Mouse (Mus musculus) midbrain, embryonic 13.5 days (tissue): ENCODE measurements around the gene Scel. TPM values are rescaled to one million over a fixed set of nuclear protein-coding genes. Genes with fewer than 3 reads are reported as not detected.

Experiments
- ATAC-seq: fragments of 200-750 bp; cut with Nextera tagmentation; 2 replicates; pipeline ENCODE4 v1.8.0; 2017; ENCODE audit warnings: mild to moderate bottlenecking, moderate TSS enrichment, moderate library complexity
- H3K27ac ChIP-seq: fragments of 300-500 bp; sonication (generic); 2 replicates; pipeline ENCODE4 v1.5.1; 2015; ENCODE audit warnings: inconsistent platforms, mild to moderate bottlenecking, moderate library complexity
- H3K27me3 ChIP-seq: fragments of 300-500 bp; sonication (generic); 2 replicates; pipeline ENCODE4 v1.6.1; 2015; ENCODE audit warnings: mild to moderate bottlenecking, inconsistent platforms
- H3K36me3 ChIP-seq: fragments of 300-500 bp; sonication (generic); 2 replicates; pipeline ENCODE4 v1.6.1; 2015; ENCODE audit warnings: mild to moderate bottlenecking, inconsistent platforms
- H3K4me1 ChIP-seq: fragments of 300-500 bp; sonication (generic); replicated peaks from 2 replicates; pipeline ENCODE4 v1.6.1; 2015; ENCODE audit warnings: inconsistent platforms
- H3K4me2 ChIP-seq: fragments of 300-500 bp; sonication (generic); replicated peaks from 2 replicates; pipeline ENCODE4 v1.6.1; 2015; ENCODE audit warnings: moderate library complexity, mild to moderate bottlenecking, inconsistent platforms
- H3K4me3 ChIP-seq: fragments of 300-500 bp; sonication (generic); replicated peaks from 2 replicates; pipeline ENCODE4 v1.5.1; 2015; ENCODE audit warnings: mild to moderate bottlenecking, inconsistent platforms
- H3K9ac ChIP-seq: fragments of 300-500 bp; sonication (generic); replicated peaks from 2 replicates; pipeline ENCODE4 v1.6.1; 2015; ENCODE audit warnings: mild to moderate bottlenecking, inconsistent platforms
- H3K9me3 ChIP-seq: fragments of 300-500 bp; sonication (generic); 2 replicates; pipeline ENCODE4 v1.6.1; 2016; ENCODE audit warnings: mild to moderate bottlenecking, inconsistent platforms
- WGBS: fragments of 180-500 bp; shearing (Covaris S2); methylation state at CpG from one replicate; pipeline ENCODE4 v1.1.7; 2015; 5-methylcytosine and 5-hydroxymethylcytosine counted together
- polyA plus RNA-seq: library from polyadenylated mRNA; unstranded; fragments of >200 nt; fragmentation: Nextera tagmentation; extraction: Ambion mirVana; gene quantifications from 2 replicates; pipeline ENCODE4 v1.2.1, GENCODE M21; 2015

The Scel gene
- polyA plus RNA-seq, 1 experiment from 2014 or later, result 0.08 TPM

GRCm38 (mm10) chr14:103526286-103526685 is 13.1 kb downstream of the Scel start:
- peaks cover 9% of the 10 kb centered on the region for H3K4me1 ChIP-seq
- 85% methylated on average over 1 of the region's 1 CpGs for WGBS
- H3K4me2 ChIP-seq, result no peak overlapping the region
- no peak overlapping the region for H3K9ac ChIP-seq
- no peaks in the 10 kb centered on the region for H3K27me3 ChIP-seq
- H3K9me3 ChIP-seq, result 0 out of 2 replicates have a peak, but pooled peaks cover 7% of the 10 kb centered on the region
- H3K4me3 ChIP-seq, result no peak overlapping the region
- H3K27ac ChIP-seq, result no peak overlapping the region
- ATAC-seq, result no peak
- H3K36me3 ChIP-seq, result no peaks in the 10 kb centered on the region

DNA sequence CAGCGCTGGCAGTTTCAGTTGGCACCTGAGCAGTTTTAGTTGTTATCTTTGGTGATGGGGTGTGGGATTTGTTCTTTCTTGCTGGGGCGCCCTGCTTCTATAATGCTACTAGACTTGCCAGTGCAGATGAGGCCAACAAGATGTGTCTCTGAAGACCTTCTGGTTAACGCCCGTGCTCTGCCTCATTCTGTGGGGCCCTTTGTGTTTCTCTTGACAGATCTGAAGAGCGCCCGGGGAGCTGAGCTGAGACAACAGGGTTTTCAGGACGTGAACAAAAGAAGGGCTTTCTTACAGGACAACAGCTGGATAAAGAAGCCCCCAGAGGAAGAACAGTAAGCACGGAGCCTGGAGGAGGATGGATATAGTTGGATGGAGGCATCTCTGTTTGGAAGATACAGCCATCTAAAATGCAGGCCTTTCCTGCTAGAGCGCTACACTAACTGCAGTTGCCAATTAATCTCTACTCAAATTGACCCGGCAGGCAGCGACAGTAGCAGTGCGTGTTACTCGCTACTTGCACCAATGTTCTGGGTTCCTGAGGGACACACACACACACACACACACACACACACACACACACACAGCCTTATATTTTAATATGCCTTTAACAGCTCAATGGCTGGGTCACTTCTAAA is 16.7 kb downstream of the Scel start:
- Histone ChIP-seq H3K27ac (no peak overlapping the region), H3K4me1 (peaks cover 9% of the 10 kb centered on the region), H3K4me3 (no peak overlapping the region), H3K4me2 (peak overlapping the region; percentile 19; the same call in 1 of the 2 replicates), H3K9ac (no peak overlapping the region; the same call in 1 of the 2 replicates), H3K9me3 (0 out of 2 replicates have a peak, but pooled peaks cover 7% of the 10 kb centered on the region), H3K27me3 (no peaks in the 10 kb centered on the region), H3K36me3 (no peaks in the 10 kb centered on the region)
- peak; percentile 37; the same call in 1 of the 2 replicates for ATAC-seq
- WGBS, result 21% methylated on average over 13 of the region's 13 CpGs

- Histone ChIP-seq H3K9me3 (0 out of 2 replicates have a peak, but pooled peaks cover 7% of the 10 kb centered on the region), H3K4me2 (no peak overlapping the region), H3K27me3 (no peaks in the 10 kb centered on the region), H3K27ac (no peak overlapping the region), H3K4me3 (no peak overlapping the region), H3K36me3 (no peaks in the 10 kb centered on the region), H3K4me1 (peaks cover 9% of the 10 kb centered on the region), H3K9ac (no peak overlapping the region)
- ATAC-seq, result no peak
- WGBS, result 90% methylated on average over 11 of the region's 11 CpGs
These were observed 18.7 kb downstream of the Scel start for GRCm38 (mm10) chr14:103531722-103532341.

DNA sequence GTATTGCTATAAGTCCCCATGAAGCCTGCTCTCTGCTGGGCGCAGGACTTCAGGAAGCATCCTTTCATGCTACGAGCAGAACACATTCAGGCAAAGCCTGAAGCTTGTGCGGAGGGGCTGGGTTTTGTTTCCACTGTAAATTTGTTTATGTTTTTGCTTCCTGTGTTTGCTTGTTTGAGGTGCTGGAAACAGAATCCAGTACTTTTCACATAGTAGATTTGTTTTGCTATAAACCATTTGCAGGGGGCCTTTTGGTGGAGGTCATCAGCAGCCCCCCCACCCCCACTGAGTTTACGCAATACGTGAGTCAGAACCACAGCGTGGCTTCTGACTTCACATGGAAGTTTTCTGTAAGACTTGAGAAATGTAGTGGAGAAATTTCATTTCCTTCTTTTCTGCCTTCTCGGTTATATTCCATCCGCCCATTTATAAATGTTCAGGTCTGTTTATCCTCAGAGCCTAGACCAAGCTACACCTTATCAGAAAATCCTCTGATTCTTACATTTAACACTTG is 22.4 kb downstream of the Scel start:
- no peaks in the 10 kb centered on the region for H3K36me3 ChIP-seq
- 86% methylated on average over 8 of the region's 8 CpGs for WGBS
- H3K4me2 ChIP-seq, result no peak overlapping the region
- no peak overlapping the region for H3K27ac ChIP-seq
- no peaks in the 10 kb centered on the region for H3K4me1 ChIP-seq
- no peak for ATAC-seq
- no peak overlapping the region for H3K9ac ChIP-seq
- no peaks in the 10 kb centered on the region for H3K27me3 ChIP-seq
- no peaks in the 10 kb centered on the region for H3K9me3 ChIP-seq
- H3K4me3 ChIP-seq, result no peak overlapping the region

- H3K9me3 ChIP-seq, result no peaks in the 10 kb centered on the region
- no peak overlapping the region for H3K27ac ChIP-seq
- WGBS, result 44% methylated on average over 10 of the region's 10 CpGs
- H3K4me2 ChIP-seq, result no peak overlapping the region
- no peaks in the 10 kb centered on the region for H3K4me1 ChIP-seq
- H3K9ac ChIP-seq, result no peak overlapping the region
- H3K4me3 ChIP-seq, result no peak overlapping the region
- H3K27me3 ChIP-seq, result no peaks in the 10 kb centered on the region
- no peak for ATAC-seq
- no peaks in the 10 kb centered on the region for H3K36me3 ChIP-seq
These were observed 23.2 kb downstream of the Scel start for GRCm38 (mm10) chr14:103536334-103536733.

DNA sequence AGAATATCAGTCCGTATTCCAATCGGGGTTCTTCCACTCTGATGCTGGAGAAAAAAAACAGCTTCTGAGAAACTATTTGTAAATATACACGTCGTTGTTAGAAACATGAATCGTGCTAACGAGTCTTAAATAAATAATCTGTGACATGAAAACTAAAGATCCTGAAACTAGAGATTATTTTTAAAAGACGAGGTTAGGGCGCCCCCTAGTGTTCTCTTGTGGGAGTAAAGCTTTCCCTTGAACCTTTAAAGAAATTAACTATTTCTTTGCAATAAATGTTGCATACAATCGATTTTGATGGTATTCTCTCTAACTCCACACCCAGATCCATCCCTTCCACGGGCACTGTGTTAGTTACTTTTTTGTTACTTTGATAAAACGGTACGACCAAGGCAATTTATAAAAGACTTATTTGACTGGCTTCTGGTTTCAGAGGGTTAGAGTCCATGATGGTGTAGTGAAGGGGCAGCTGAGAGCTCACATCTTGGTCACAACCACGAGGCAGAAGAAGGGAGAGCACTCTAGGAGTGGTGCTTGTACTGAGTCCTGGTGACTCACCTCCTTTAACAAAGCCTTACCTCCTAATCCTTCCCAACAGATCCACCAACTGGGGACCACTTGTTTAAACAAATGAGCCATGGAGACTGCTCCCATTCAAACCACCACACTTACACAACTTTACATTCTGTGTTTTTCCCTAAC is 24.4 kb downstream of the Scel start:
- Histone ChIP-seq H3K9ac (no peak overlapping the region), H3K4me2 (no peak overlapping the region), H3K36me3 (no peaks in the 10 kb centered on the region), H3K27ac (no peak overlapping the region), H3K4me3 (no peak overlapping the region), H3K27me3 (no peaks in the 10 kb centered on the region), H3K4me1 (peaks cover 7% of the 10 kb centered on the region; the same call in 1 of the 2 replicates), H3K9me3 (no peaks in the 10 kb centered on the region)
- peak; percentile 61; the same call in 1 of the 2 replicates for ATAC-seq
- 16% methylated on average over 13 of the region's 13 CpGs for WGBS

GRCm38 (mm10) chr14:103539796-103540195 is 26.7 kb downstream of the Scel start:
- Histone ChIP-seq H3K9ac (no peak overlapping the region), H3K27ac (no peak overlapping the region), H3K36me3 (no peaks in the 10 kb centered on the region), H3K27me3 (no peaks in the 10 kb centered on the region), H3K4me2 (no peak overlapping the region), H3K4me3 (no peak overlapping the region), H3K9me3 (no peaks in the 10 kb centered on the region), H3K4me1 (peaks cover 7% of the 10 kb centered on the region; the same call in 1 of the 2 replicates)
- WGBS, result 57% methylated on average over 4 of the region's 4 CpGs
- no peak for ATAC-seq

- no peaks in the 10 kb centered on the region for H3K9me3 ChIP-seq
- no peak overlapping the region for H3K4me2 ChIP-seq
- H3K4me3 ChIP-seq, result no peak overlapping the region
- peaks cover 16% of the 10 kb centered on the region for H3K4me1 ChIP-seq
- no peak overlapping the region for H3K27ac ChIP-seq
- no peak for ATAC-seq
- WGBS, result 45% methylated on average over 5 of the region's 5 CpGs
- H3K27me3 ChIP-seq, result no peaks in the 10 kb centered on the region
- no peak overlapping the region for H3K9ac ChIP-seq
- H3K36me3 ChIP-seq, result no peaks in the 10 kb centered on the region
These were observed 28.5 kb downstream of the Scel start for GRCm38 (mm10) chr14:103541679-103542078.

GRCm38 (mm10) chr14:103543304-103544079 is 30.4 kb downstream of the Scel start:
- no peaks in the 10 kb centered on the region for H3K36me3 ChIP-seq
- no peaks in the 10 kb centered on the region for H3K27me3 ChIP-seq
- peaks cover 16% of the 10 kb centered on the region for H3K4me1 ChIP-seq
- ATAC-seq, result 0 out of 2 replicates have a peak, but pooled peaks have one; percentile 16
- no peak overlapping the region for H3K4me3 ChIP-seq
- WGBS, result 64% methylated on average over 4 of the region's 4 CpGs
- H3K9me3 ChIP-seq, result no peaks in the 10 kb centered on the region
- no peak overlapping the region for H3K9ac ChIP-seq
- no peak overlapping the region for H3K4me2 ChIP-seq
- no peak overlapping the region for H3K27ac ChIP-seq

DNA sequence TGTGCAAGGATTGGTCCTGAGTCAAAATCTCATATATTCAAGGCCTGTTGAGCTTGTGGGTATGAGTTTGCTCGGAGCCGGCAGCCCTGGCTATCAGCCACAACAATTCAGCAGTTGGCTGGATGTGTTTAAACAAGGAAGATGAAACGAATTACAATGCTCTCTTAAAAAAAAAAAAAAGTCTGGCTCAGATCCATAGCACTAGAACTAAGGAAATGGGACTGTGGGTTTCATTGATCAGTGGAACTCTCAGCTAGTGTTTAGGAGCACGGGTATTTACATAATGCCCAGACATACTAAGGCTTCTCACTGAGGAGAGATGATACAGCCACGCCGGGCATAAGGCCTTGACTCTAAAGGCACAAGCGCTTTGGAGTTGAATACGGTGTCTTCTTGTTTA is 32.6 kb downstream of the Scel start:
- Histone ChIP-seq H3K9me3 (no peaks in the 10 kb centered on the region), H3K4me1 (peaks cover 16% of the 10 kb centered on the region), H3K9ac (no peak overlapping the region), H3K4me3 (no peak overlapping the region), H3K27me3 (no peaks in the 10 kb centered on the region), H3K4me2 (no peak overlapping the region), H3K36me3 (no peaks in the 10 kb centered on the region), H3K27ac (no peak overlapping the region; the same call in 1 of the 2 replicates)
- 56% methylated on average over 8 of the region's 8 CpGs for WGBS
- no peak; the same call in 1 of the 2 replicates for ATAC-seq

DNA sequence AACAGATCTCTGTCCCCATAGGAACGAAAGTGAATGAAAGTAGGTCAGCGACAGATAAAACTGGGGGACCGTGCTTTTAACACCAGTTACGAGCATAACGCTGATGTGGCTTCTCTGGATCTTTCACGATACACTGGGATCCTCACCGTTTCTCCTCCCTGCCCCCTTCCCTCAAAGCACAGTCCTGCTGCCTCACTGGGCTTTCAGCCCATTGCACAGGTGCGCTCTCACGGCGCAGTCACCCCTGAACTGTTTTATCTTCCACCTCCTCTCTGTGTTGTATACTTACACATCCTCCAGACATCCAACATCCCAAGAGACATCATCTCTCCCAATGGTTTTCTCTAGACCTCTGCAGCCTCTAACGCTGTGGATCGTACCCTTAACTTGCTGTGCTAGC is 33.1 kb downstream of the Scel start:
- no peaks in the 10 kb centered on the region for H3K36me3 ChIP-seq
- WGBS, result 88% methylated on average over 12 of the region's 12 CpGs
- H3K4me2 ChIP-seq, result no peak overlapping the region
- no peak overlapping the region; the same call in 1 of the 2 replicates for H3K27ac ChIP-seq
- ATAC-seq, result no peak
- H3K9me3 ChIP-seq, result no peaks in the 10 kb centered on the region
- H3K27me3 ChIP-seq, result no peaks in the 10 kb centered on the region
- H3K9ac ChIP-seq, result no peak overlapping the region
- no peak overlapping the region for H3K4me3 ChIP-seq
- peaks cover 16% of the 10 kb centered on the region for H3K4me1 ChIP-seq
